Comparison of ENCODE assay signal across 8 mouse cellular contexts in genomic region chr4:24967251-24967650, GRCm38 (mm10). TPM values are rescaled to one million over a fixed set of nuclear protein-coding genes. Genes with fewer than 3 reads are reported as not detected.
DNase-seq lines count a peak whose midpoint lies in the region; ATAC-seq and TF ChIP-seq lines count a peak whose summit lies in the region.

No protein-coding gene starts in this region.

- H3K27ac ChIP-seq in forebrain, embryonic 16.5 days (ENCODE audit: low read length), result no peak overlapping the region
- no peak overlapping the region for H3K27ac ChIP-seq in liver, postnatal 0 days (ENCODE audit: low read depth)

- peaks cover 9% of the 10 kb centered on the region for H3K4me1 ChIP-seq in forebrain, embryonic 16.5 days (replicated peaks; ENCODE audit: control insufficient read depth, insufficient read depth, low read length)
- no peaks in the 10 kb centered on the region for H3K4me1 ChIP-seq in liver, postnatal 0 days (ENCODE audit: insufficient read depth)

- H3K9ac ChIP-seq in forebrain, embryonic 16.5 days (replicated peaks; ENCODE audit: low read depth, low read length), result peak overlapping the region; percentile 97
- no peak overlapping the region for H3K9ac ChIP-seq in liver, postnatal 0 days (replicated peaks)

- no peak for TF ChIP-seq CTCF in C2C12 (IDR thresholded peaks at IDR 0.05; ENCODE audit: control insufficient read depth, insufficient read depth, insufficient read length)
- no peak for TF ChIP-seq CTCF in liver, postnatal 0 days (IDR thresholded peaks at IDR 0.05; ENCODE audit: low read depth)

- peak overlapping the region; percentile 69 for H3K4me2 ChIP-seq in forebrain, embryonic 16.5 days (ENCODE audit: low read length)
- peak overlapping the region; percentile 82 for H3K4me2 ChIP-seq in liver, postnatal 0 days (ENCODE audit: low read depth, low read length)

- 13% methylated on average over 7 of the region's 7 CpGs for WGBS in forebrain, embryonic 16.5 days
- WGBS in liver, postnatal 0 days (ENCODE audit: insufficient replicate concordance), result 19% methylated on average over 7 of the region's 7 CpGs

- peak; percentile 8 to 12 for DNase-seq in cerebellum, postnatal 10 days
- no peak for DNase-seq in cerebellum, adult 9-11 months
- DNase-seq in liver, postnatal 0 days, result no peak
- no peak for DNase-seq in thymus, postnatal 0 days (ENCODE audit: low spot score)
- DNase-seq in urinary bladder, postnatal 25 days (ENCODE audit: low spot score), result no peak
- DNase-seq in urinary bladder, adult 18-20 months (ENCODE audit: low spot score in 2 of 2), result no peak

- H3ac ChIP-seq in C2C12 (ENCODE audit: control insufficient read depth, insufficient read length, low read depth), result peak overlapping the region; percentile 32

- ATAC-seq in forebrain, embryonic 16.5 days, result no peak
- ATAC-seq in liver, postnatal 0 days, result no peak

- H3K36me3 ChIP-seq in C2C12 (ENCODE audit: control insufficient read depth, insufficient read depth), result no peaks in the 10 kb centered on the region
- H3K36me3 ChIP-seq in forebrain, embryonic 16.5 days (ENCODE audit: control insufficient read depth, insufficient read depth), result no peaks in the 10 kb centered on the region
- H3K36me3 ChIP-seq in liver, postnatal 0 days (replicated peaks; ENCODE audit: insufficient read depth, low read length), result no peaks in the 10 kb centered on the region

- no peaks in the 10 kb centered on the region for H3K79me3 ChIP-seq in C2C12 (ENCODE audit: low read depth)

- H3K9me3 ChIP-seq in forebrain, embryonic 16.5 days (ENCODE audit: control insufficient read depth, low read length), result no peaks in the 10 kb centered on the region
- H3K9me3 ChIP-seq in liver, postnatal 0 days (ENCODE audit: low read length), result no peaks in the 10 kb centered on the region

- no peaks in the 10 kb centered on the region for H3K27me3 ChIP-seq in C2C12 (ENCODE audit: control insufficient read depth, insufficient read depth, insufficient read length)
- H3K27me3 ChIP-seq in forebrain, embryonic 16.5 days (replicated peaks; ENCODE audit: control insufficient read depth, insufficient read depth, low read length), result no peaks in the 10 kb centered on the region
- peaks cover 18% of the 10 kb centered on the region for H3K27me3 ChIP-seq in liver, postnatal 0 days (ENCODE audit: insufficient read depth, low read length)

- peak overlapping the region; percentile 46 for H3K4me3 ChIP-seq in C2C12 (ENCODE audit: insufficient read depth, poor library complexity, severe bottlenecking)
- peak overlapping the region; percentile 86 for H3K4me3 ChIP-seq in forebrain, embryonic 16.5 days (replicated peaks; ENCODE audit: low read length)
- peak overlapping the region; percentile 52 for H3K4me3 ChIP-seq in liver, postnatal 0 days (ENCODE audit: low read depth, low read length)

- H3K79me2 ChIP-seq in C2C12 (ENCODE audit: control insufficient read depth, insufficient read depth), result peaks cover 16% of the 10 kb centered on the region

- no peak for TF ChIP-seq EP300 in liver, postnatal 0 days (IDR thresholded peaks at IDR 0.05; ENCODE audit: low read depth)

TF ChIP-seq in C2C12, 6 proteins besides CTCF, POLR2A, EP300 and RAD21:
- TF ChIP-seq MAX (IDR thresholded peaks at IDR 0.05), result no peak
- TF ChIP-seq MYOD1 (IDR thresholded peaks at IDR 0.05; ENCODE audit: control insufficient read depth, insufficient read length, low read depth), result no peak
- no peak for TF ChIP-seq USF1 (IDR thresholded peaks at IDR 0.05; ENCODE audit: low read depth)
- TF ChIP-seq FOSL1 (IDR thresholded peaks at IDR 0.05; ENCODE audit: insufficient read depth, low read length, poor library complexity, severe bottlenecking), result no peak
- no peak for TF ChIP-seq MYOG (IDR thresholded peaks at IDR 0.05; ENCODE audit: control insufficient read depth, extremely low read depth, insufficient read length)
- TF ChIP-seq CEBPB (IDR thresholded peaks at IDR 0.05; ENCODE audit: low read depth), result no peak

RNA-seq across cellular contexts. Expression of gene Gpr63, which starts 1.0 kb away (rescaled TPM):
- polyA plus RNA-seq in C2C12 (2012; fragmentation: generic; extraction: Trizol), result 1.7 TPM
- 2.8 and 4.9 TPM in 2 replicates for polyA plus RNA-seq in forebrain, embryonic 16.5 days (2015; fragmentation: Nextera tagmentation; extraction: Ambion mirVana)
- polyA plus RNA-seq in liver, postnatal 0 days (2015; fragmentation: Nextera tagmentation; extraction: Ambion mirVana), result 0.05 and 0.25 TPM in 2 replicates
- polyA plus RNA-seq in thymus, postnatal 0 days (2015; fragmentation: Nextera tagmentation; extraction: Ambion mirVana), result 0.47 and 0.69 TPM in 2 replicates

Comparison
In these comparisons a context has a peak if more than half of its experiments do, and no peak if none do; other contexts are left out.
1. DNase-seq: peak in cerebellum, postnatal 10 days (2 of 2); none in cerebellum, adult 9-11 months (single experiment), liver, postnatal 0 days (single experiment), thymus, postnatal 0 days (single experiment), urinary bladder, postnatal 25 days (single experiment) and urinary bladder, adult 18-20 months (0 of 2).
2. Peak in every context shown above with its lines, with median percentiles within 50 percentile points of each other: H3K4me3 ChIP-seq.